Mouse (Mus musculus): ENCODE results near the gene Lsm14a.

Lsm14a gene

DNA sequence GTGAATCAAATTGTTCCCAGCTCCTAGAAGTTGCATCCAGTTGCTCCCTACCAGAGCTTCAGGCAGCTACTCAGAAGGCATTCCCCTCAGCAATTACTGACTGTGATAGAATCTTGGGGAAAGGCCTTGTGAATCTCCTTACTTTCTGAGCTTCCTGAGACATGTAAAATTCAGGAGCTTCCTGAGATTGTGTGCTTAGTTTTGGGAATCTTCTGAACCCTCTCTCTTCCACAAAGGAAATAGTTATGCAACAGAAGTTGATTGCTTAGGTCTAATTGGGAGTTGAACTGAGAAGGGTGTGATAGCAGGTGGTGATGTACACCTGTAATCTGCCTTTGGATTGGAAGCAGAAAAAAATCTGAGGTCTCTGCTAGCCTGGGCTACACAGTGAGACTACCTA lies at the start of gene Lsm14a:
Lsm14a (minus strand) TSS at position 101 of the 400 bp plus-strand sequence.
- no peak for DNase-seq (ENCODE audit: extremely low spot score, low spot score)

- DNase-seq (ENCODE audit: extremely low spot score, low spot score): no peak
Observed at GRCm38 (mm10) chr7:34438903-34439302, 45.8 kb upstream of the Lsm14a start.

- DNase-seq (ENCODE audit: extremely low spot score, low spot score): no peak
Observed at GRCm38 (mm10) chr7:34433597-34433996, 40.5 kb upstream of the Lsm14a start.

GRCm38 (mm10) chr7:34421201-34421600 lies 28.1 kb upstream of the Lsm14a start:
- no peak for DNase-seq (ENCODE audit: extremely low spot score, low spot score)

DNA sequence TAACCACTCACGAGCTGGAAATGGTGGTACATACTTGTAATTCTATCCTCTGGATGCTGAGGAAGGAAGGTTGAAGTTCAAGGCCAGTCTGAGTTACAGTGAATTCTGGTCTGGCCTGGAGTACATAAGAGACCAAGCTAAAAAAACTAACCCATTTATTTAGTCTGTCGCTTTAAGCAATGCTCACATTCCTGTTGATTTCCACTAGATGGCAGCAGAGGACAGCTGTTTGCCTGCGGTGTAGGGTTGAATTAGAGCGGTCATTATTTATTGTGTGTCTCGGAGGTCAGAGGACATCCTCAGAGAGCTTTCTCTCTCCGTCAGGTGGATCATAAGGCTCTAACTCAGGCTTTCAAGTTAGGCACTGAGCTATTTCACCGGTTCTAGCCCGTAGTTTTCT lies 14.4 kb upstream of the Lsm14a start:
- DNase-seq (ENCODE audit: extremely low spot score, low spot score): peak; percentile 66

DNA sequence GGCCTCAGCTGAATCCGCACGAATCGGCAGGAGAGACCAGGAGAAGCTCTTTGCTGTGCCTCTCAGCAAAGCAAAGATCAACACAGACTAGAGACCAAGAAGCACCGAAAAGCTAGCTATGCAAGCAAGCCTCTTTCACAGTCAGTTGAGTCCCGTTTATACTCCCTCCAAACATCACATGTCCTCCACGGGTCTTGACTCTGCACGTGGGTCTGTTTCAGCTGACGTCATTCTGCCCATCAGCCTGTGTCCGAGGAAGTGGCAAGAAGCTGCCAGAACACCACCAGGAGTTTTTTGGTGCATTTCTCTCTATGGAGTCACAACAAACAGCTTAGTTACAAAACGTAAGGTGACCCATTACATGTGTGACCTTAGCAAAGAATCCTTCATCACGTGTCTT lies 10.8 kb upstream of the Lsm14a start:
- no peak for DNase-seq (ENCODE audit: extremely low spot score, low spot score)

- no peak for DNase-seq (ENCODE audit: extremely low spot score, low spot score)
Observed at GRCm38 (mm10) chr7:34400070-34400469, 7.0 kb upstream of the Lsm14a start.

- DNase-seq (ENCODE audit: extremely low spot score, low spot score): no peak
Observed at GRCm38 (mm10) chr7:34398831-34399230, 5.7 kb upstream of the Lsm14a start.

DNA sequence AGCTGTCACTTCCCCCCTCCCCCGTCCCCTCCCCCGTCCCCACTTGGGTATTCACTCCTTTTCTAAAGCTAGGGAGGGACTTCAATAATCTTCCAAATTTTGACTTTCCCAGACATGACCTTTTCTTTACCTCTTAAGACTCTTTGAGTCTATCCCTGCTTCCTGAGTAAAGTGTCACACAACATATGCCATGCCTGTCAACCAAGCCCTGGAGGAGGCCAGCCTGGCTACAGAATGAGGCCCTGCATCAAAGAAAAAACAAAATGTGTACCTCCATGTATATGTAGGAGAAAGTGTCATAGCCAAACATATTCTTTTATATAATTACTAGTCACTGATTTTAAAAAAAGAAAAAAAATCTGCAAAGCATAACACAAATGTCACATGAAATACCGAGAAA lies 3.7 kb upstream of the Lsm14a start:
- no peak for DNase-seq (ENCODE audit: extremely low spot score, low spot score)

DNA sequence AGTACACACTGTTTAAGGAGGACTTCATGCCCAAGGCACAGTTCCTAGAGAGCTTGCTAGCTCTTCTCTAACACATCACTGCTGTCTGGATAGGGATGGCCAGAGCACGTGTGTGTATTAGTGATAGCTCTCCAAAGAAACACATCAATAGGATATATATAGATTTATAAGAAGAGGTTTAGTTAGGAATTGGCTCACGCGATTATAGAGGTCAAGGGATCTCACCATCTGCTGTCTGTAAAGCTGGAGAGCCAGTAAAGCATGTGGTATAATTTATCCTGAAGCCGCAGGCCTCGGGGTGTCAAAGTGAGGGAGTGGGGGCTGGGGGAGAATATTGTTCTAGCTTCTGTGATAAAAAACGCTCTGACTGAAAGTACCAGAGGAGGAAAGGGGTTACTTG lies 2.6 kb upstream of the Lsm14a start:
- DNase-seq (ENCODE audit: extremely low spot score, low spot score): no peak

DNA sequence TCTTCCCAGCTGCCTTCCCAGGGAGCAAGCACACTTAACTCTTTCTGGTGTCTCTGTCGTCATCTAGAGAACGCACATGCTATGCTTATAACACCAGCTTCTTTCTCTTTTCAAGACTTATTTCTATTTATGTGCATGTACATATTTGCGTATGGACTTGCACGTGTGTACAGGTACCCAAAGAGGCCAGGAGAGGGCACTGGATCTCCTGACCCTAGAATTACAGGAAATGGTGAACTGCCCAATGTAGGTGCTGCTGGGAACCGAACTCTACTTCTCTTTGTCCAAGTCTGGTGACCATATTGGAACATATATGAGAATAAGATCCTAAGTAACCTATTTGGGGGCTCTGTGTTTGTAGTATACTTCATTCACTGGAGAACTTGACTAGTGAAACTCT lies 1.5 kb upstream of the Lsm14a start:
- no peak for DNase-seq (ENCODE audit: extremely low spot score, low spot score)

GRCm38 (mm10) chr7:34394091-34394490 lies 976 bp upstream of the Lsm14a start:
- DNase-seq (ENCODE audit: extremely low spot score, low spot score): no peak

GRCm38 (mm10) chr7:34392335-34392734 lies 780 bp downstream of the Lsm14a start:
- no peak for DNase-seq (ENCODE audit: extremely low spot score, low spot score)

DNA sequence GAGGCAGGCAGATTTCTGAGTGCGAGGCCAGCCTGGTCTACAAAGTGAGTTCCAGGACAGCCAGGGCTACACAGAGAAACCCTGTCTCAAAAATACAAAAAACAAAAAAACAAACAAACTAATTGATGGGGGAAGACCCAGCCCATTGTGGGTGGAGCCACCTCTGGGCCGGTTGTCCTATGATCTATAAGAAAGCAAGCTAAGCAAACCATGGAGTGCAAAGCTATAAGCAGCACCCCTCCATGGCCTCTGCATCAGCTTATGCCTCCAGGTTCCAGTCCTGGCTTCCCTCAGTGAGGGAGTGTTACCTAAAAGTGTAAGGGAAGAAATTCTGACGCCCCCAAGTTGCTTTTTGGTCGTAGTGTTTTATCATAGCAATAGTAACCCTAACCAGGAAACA lies 1.4 kb downstream of the Lsm14a start:
- DNase-seq (ENCODE audit: extremely low spot score, low spot score): no peak

- no peak for DNase-seq (ENCODE audit: extremely low spot score, low spot score)
Observed at GRCm38 (mm10) chr7:34390834-34391155, 2.3 kb downstream of the Lsm14a start.

DNA sequence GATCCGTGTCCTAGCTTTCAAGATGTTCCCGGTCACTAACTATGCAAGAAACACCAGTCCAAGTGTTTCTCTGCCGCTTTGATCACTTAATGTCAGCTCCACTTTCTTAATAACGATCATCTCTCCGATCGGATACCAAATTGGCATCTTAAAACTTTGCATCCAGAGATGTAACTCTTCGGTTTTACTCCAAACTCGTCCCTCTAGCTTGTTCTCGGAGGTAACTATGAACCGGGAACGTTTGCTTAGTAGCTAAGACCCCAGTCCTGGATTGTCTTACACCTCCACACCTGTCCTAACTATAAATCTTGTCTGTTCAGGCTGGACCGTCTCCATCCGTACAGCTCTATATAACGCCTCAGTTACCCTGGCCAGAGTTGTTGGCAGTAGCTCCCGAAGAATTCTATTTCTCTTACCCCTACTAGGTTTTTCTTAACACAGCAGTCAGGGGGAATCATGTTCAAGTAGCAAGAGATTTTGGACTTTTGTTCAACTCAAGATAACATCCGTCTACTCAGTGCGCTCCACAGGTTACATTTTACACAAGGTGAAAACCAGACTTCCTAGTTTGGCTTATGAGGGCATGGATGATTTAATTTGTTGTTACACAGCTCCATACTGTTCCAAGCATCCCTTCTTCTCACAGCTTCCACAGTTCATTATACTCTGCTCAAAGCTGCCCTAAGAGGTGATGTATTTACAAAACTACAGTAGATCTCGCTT lies 2.8 kb downstream of the Lsm14a start:
- no peak for DNase-seq (ENCODE audit: extremely low spot score, low spot score)

- DNase-seq (ENCODE audit: extremely low spot score, low spot score): peak; percentile 91
Observed at GRCm38 (mm10) chr7:34389277-34390085, 3.6 kb downstream of the Lsm14a start.

DNA sequence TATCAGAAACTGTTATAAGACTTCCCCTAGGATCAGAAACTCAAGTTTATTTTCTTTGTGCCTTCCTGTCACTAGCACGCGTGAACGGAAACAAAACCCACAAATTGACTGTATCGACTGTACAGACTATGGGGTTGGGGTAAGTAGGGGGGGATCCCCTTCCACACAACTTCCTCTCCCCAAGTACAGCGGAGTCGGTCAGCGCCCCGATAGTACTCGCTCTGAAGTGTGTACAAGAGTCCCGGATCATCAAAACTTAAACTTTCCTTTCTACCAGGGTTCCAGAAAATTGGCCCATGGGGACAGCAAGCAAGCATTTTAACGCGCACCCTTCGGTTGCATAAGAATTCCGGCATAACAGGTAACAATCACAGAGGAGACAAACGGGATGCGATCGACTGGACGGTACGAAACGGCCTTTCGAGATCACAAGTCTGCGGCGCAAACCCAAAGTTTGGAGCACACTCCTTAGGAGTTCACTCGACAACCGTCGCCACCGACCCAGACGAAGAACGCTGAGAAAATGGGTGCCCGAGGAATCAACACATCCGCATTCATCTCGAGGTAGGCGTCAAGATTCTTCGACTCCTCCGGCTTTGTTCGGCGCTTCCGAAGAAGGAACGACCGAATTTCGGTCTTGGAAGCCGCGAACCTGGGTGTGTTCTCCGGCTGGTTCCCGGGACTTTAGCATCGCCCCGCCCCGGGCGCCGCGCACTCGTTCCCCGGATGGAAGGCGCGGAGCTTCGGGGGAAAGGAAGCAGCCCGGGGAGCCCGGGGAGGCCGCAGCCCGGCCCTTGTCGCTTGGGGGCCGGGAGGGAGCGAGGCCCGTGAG lies 4.5 kb downstream of the Lsm14a start:
- DNase-seq (ENCODE audit: extremely low spot score, low spot score): peak; percentile 74

- DNase-seq (ENCODE audit: extremely low spot score, low spot score): no peak
Observed at GRCm38 (mm10) chr7:34387784-34388444, 5.2 kb downstream of the Lsm14a start.

GRCm38 (mm10) chr7:34382803-34383202 lies 10.3 kb downstream of the Lsm14a start:
- DNase-seq (ENCODE audit: extremely low spot score, low spot score): no peak

GRCm38 (mm10) chr7:34381733-34382132 lies 11.4 kb downstream of the Lsm14a start:
- DNase-seq (ENCODE audit: extremely low spot score, low spot score): no peak

GRCm38 (mm10) chr7:34380311-34380710 lies 12.8 kb downstream of the Lsm14a start:
- DNase-seq (ENCODE audit: extremely low spot score, low spot score): no peak

Measured in neural tube, embryonic 10.5 days (tissue).